Mouse (Mus musculus) retina, embryonic 14.5 days (tissue): Measurements from ENCODE around the gene Snai1.

Experiments
- DNase-seq: peaks from one replicate; pipeline ENCODE4 v3.0.0-alpha.2; 2015; ENCODE audit warnings: low spot score

Snai1 gene

DNA sequence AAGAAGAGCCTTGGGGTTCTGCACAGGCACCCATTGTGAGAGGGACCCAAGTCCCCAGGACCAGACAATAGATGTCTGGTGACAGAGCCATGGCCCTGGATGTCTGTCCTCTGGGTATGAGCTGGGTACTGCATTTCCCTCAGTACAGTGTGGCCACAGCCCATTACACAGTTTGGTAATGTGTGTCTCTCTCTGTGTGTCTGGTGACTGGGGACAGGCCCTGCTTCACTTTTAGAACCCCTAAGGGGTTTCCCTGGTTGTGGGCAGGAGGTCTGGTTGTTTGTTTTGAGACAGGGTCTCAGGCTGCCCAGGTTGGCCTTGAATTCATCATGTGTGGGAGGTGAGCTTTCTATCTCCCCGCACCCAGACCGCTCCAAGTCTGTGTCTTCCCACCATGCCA is 47.3 kb downstream of the Snai1 start:
- no peak for DNase-seq

DNA sequence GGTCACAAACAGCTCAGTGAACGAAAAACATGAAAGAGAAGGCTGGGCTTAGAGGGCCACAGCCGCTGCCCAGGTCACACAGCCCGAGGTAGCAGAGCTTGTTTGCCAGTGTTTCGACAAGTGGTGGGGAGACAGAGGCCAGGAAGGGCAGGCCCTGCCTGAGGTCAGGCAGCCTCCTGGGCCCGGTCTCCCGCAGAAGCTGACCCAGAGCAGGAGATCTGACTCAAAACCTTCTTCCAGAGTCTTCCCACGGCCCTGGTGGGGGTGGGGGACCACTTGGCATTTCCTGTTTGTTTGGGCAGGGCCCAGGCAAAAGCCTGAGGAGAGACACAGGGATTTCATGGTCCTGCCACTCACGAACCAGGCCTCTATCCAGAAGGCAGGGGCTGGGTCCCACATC is 48.0 kb downstream of the Snai1 start:
- no peak for DNase-seq

DNA sequence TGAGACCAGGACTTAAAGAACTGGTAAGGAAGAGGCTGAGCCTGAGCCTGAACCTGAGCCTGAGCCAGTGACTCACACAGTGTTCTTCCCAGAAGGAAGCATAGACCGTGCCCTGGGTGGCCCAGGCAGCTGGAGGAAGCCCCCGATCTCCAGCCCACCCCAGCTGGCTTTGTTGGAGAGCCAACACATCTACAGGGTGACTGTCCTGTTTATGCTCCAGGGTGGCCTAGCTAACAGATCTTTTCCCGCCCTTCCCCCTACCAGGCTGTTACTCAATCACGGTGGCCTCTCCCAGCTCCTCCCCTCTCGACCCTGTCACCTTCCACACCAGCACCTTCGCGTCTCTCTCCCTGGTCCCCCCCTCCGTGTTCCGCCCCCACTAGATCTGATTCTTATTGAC is 49.0 kb downstream of the Snai1 start:
- peak; percentile 61 for DNase-seq

DNA sequence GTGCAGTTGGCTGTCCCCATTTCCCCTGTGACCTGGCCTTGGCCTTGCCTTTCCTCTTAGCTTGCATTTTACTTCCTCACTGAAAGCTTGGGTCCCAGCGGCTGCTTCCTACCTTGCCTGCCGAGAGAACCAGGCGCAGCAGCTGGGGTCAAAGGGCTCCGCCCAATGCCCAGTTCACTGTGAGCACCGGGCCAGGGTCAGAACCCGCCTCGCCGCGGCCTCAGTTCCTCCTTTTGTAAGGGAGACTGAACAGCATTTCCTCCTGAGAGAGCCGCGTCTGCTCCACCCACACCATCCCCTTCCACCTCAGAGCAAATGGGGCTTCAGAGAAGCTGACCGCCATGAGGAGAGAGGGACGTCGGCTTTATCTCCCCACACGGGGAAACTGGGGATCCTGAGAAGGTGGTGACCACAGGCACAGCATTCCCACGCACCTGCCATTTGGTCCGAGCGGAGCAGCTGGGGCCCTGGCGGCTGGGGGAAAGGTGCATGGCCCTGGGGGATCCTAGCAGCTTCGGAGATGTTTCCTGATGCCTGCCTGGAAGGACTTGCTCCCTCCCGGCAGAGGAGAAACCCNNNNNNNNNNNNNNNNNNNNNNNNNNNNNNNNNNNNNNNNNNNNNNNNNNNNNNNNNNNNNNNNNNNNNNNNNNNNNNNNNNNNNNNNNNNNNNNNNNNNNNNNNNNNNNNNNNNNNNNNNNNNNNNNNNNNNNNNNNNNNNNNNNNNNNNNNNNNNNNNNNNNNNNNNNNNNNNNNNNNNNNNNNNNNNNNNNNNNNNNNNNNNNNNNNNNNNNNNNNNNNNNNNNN is 51.0 kb downstream of the Snai1 start:
- DNase-seq = no peak
